Comparison of ENCODE assay signal across 7 mouse cellular contexts in the genomic region with DNA sequence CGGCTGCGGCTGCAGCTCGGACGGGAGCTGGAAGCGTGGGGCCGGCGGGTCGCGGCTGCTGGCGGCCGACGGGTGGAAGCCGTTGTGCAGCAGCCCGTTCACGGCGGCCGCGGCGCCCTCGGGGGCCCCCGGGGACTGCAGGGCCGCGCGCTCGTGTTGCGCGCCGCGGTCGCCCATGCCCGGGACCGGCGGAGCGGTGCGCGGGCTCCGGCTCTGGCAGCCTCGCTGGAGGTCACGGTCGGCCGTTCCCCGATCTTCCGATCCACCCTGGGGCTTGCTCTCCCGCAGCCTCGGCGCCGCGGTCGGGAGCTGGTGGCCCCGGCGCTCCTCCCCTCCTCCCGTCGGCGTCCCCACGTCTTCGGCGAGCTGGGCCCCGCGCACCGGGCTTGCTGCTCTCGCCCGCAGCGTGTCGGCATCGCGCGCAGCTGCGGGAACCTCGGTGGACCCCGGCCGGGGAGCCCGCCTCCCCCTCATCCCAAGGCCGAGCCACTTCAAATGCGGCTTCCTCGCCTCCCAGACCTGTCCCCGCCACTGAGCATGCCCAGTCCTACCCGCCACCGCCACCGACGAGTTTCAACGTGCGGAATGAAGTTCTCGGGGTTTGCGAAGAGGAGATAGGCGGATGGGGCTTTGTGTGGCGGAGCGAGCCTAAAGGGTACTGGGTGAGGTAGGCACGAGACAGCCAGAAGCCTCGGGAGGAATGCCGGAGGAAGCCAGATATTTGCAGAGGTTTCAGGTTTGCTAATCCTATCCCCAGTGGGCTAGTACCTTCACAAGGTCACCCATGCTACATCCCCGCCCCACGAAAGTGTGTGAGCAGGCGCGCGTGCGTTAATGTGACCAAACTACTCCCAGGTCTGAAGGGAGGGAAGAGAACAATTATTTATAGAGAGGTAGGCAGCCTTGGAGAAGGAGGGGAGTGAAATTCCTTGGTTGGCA. TPM values are rescaled to one million over a fixed set of nuclear protein-coding genes. Genes with fewer than 3 reads are reported as not detected.
DNase-seq lines count a peak whose midpoint lies in the region; ATAC-seq lines count a peak whose summit lies in the region.

Gene Pank1, minus strand, starts transcription at position 853 of the 939 bp plus-strand sequence.

- peaks cover 16% of the 10 kb centered on the region for H3K4me1 ChIP-seq in limb, embryonic 10.5 days
- H3K4me1 ChIP-seq in midbrain, embryonic 12.5 days, result peaks cover 21% of the 10 kb centered on the region

- H3K36me3 ChIP-seq in limb, embryonic 10.5 days, result no peaks in the 10 kb centered on the region
- no peaks in the 10 kb centered on the region for H3K36me3 ChIP-seq in midbrain, embryonic 12.5 days

- under 1% methylated on average over 85 of the region's 96 CpGs for WGBS in limb, embryonic 10.5 days
- under 1% methylated on average over 65 of the region's 96 CpGs for WGBS in midbrain, embryonic 12.5 days

- H3K27me3 ChIP-seq in limb, embryonic 10.5 days (ENCODE audit: low read depth, poor library complexity, severe bottlenecking), result no peaks in the 10 kb centered on the region
- H3K27me3 ChIP-seq in midbrain, embryonic 12.5 days, result no peaks in the 10 kb centered on the region

- H3K9ac ChIP-seq in midbrain, embryonic 12.5 days (replicated peaks), result peak within 1 kb of the TSS; percentile 93

- peak within 1 kb of the TSS; percentile 98 for H3K27ac ChIP-seq in limb, embryonic 10.5 days
- H3K27ac ChIP-seq in midbrain, embryonic 12.5 days (replicated peaks), result peak within 1 kb of the TSS; percentile 98

- peak within 1 kb of the TSS; percentile 78 for H3K4me2 ChIP-seq in midbrain, embryonic 12.5 days (replicated peaks)

- peak within 1 kb of the TSS; percentile 89 for H3K4me3 ChIP-seq in limb, embryonic 10.5 days
- H3K4me3 ChIP-seq in midbrain, embryonic 12.5 days, result peak within 1 kb of the TSS; percentile 88

- no peaks in the 10 kb centered on the region for H3K9me3 ChIP-seq in limb, embryonic 10.5 days (replicated peaks)
- H3K9me3 ChIP-seq in midbrain, embryonic 12.5 days, result no peaks in the 10 kb centered on the region

- peak; percentile 90 for DNase-seq in adrenal gland, adult 2 months
- DNase-seq in embryo, embryonic 10.5 days (ENCODE audit: low spot score), result peak; percentile 79
- DNase-seq in kidney, adult 11 months, result peak; percentile 91
- peak; percentile 85 for DNase-seq in limb, embryonic 10.5 days (ENCODE audit: low spot score)
- DNase-seq in spleen, adult 18-20 months, result peak; percentile 58 to 69

- ATAC-seq in granulocyte monocyte progenitor cell, adult 5-6 weeks (replicated peaks; ENCODE audit: poor library complexity, severe bottlenecking), result peak; percentile 36
- peak; percentile 75 for ATAC-seq in midbrain, embryonic 12.5 days (ENCODE audit: low FRiP score, low read depth)

RNA-seq across cellular contexts. Expression of gene Pank1, which starts in this region (rescaled TPM):
- total RNA-seq in adrenal gland, adult 2 months (2021), result 10 to 100 TPM; 64.5 to 83.6 TPM
- polyA plus RNA-seq in adrenal gland, adult 2 months (2012; rRNA removed), result 4.7 and 6.1 TPM in 2 replicates
- total RNA-seq in granulocyte monocyte progenitor cell, adult 5-6 weeks (2014; fragmentation: Nextera tagmentation), result 9.9 and 15.1 TPM in 2 replicates
- 4.7 and 7.1 TPM in 2 replicates for total RNA-seq in granulocyte monocyte progenitor cell, adult 5-6 weeks (2017)
- 6.4 and 7.2 TPM in 2 replicates for polyA plus RNA-seq in limb, embryonic 10.5 days (2016; fragmentation: Nextera tagmentation; extraction: Ambion mirVana)
- 8.6 and 9.6 TPM in 2 replicates for polyA plus RNA-seq in midbrain, embryonic 12.5 days (2016; fragmentation: Nextera tagmentation; extraction: Ambion mirVana)

Comparison
In these comparisons a context has a peak if more than half of its experiments do, and no peak if none do; other contexts are left out.
1. Peak in every context shown above with its lines: DNase-seq, ATAC-seq, H3K4me3 ChIP-seq and H3K27ac ChIP-seq.
2. RNA of gene Pank1 (total RNA-seq): 64.5 to 83.6 TPM in adrenal gland, adult 2 months; 4.7 to 15.1 TPM in granulocyte monocyte progenitor cell, adult 5-6 weeks; every median in the first group is over 4 times any median in the second.